Mouse (Mus musculus) c-Kit-positive CD71-negative TER-119-negative erythroid progenitor cells, embryonic 14.5 days (primary cell): ENCODE measurements around the gene Speer3.
"Not testable (repeated sequence)": the region's sequence is repeated elsewhere in the genome, so short reads cannot be mapped to it uniquely, and the experiment has no call there.

ENCODE experiments used
- DNase-seq: peaks from one replicate; pipeline ENCODE4 v3.0.0-alpha.2; 2013; ENCODE audit warnings: low read depth

Gene Speer3

GRCm38 (mm10) chr5:13791319-13791718 lies at the start of gene Speer3:
Gene Speer3, plus strand, starts transcription at chr5:13791619.
- no peak for DNase-seq

DNA sequence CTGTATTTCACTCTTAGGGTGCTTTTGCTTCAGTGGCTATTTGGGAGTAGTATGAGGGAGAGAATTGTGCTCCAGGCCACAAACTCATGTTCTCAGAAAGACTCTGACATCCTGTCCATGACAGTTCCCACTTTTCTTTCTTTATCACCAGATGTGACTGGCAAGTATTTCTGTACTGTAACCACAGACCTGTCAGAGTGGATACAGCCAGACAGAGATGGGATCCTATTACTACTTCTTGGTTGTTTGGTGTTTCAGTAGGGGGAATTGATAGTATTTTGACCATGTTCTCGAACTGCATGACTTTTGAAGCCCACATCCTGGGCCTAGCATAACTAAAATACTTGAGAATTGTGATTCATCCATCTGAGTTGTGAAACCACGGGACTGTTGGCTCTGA lies 19.1 kb downstream of the Speer3 start:
- DNase-seq: not testable (repeated sequence)

DNA sequence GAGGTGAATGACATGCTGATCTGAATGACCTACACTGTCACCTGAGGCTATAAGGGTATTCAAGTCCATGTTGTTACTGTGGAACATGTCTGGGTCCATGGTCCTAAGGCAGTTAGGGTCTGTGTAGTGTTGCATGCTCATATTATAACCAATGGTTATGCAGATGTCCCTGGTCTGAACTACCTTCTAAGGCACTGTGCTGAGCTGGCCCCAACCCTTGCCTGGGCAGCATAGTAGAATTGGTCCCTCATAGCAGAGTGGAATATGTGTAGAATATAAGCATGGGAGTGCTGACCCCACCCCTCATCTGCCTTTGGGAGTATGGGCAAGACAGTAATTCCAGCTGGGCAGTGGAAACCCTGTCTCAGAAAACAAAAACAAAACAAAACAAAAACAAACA lies 33.7 kb downstream of the Speer3 start:
- no peak for DNase-seq

DNA sequence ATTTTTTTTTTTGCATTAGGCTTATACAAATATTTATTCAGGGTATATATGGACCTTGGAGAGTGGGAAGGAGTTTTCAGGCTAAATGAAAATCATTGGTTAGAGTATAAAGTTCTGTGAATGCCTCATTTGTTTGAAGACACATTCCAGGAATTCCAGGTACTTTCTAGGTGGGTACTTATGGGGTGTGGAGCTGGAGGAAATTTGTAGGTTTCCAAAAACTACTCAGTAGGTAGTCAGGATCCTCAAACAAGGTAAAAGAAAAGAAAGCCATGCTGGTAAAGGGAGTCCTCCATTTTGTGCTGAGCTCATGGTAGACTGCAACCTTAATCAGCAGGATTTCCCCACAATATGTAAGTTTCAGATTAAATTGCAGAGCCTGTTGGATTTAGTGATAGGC lies 35.3 kb downstream of the Speer3 start:
- DNase-seq: no peak

GRCm38 (mm10) chr5:13844317-13844716 lies 52.9 kb downstream of the Speer3 start:
- DNase-seq: no peak
